Comparison of ENCODE assay signal across 17 mouse cellular contexts in the genomic region with DNA sequence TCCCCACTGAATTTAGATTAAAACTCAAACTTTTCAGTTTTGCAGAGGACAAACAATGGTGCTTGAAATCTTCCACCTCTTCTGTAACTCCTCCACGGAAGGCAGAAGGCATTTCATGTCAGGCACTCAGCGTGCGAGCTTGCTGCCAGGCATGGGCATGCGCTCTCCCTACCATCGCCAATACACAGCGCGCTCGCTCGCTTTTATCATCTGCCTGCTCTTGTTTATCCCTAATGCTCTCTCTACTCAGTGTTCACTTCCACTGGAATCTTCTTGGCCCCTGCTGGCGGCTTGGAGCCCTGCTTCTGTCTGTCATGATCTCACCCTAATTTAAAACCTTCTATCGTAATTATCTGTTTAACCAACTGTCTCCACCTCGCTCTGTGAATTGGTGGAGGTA. TPM values are rescaled to one million over a fixed set of nuclear protein-coding genes. Genes with fewer than 3 reads are reported as not detected.
DNase-seq lines count a peak whose midpoint lies in the region; ATAC-seq and TF ChIP-seq lines count a peak whose summit lies in the region.
"Had no signal": no experiment of that assay in that cellular context is flagged by ENCODE, and none has a peak within 500 bp of the region (broad histone marks: within the 10 kb centered on the region; RNA-seq: fewer than 3 reads in every experiment).

No protein-coding gene starts in this region.

- WGBS in forebrain, postnatal 0 days = 62% methylated on average over 12 of the region's 12 CpGs

- H3K4me2 ChIP-seq in forebrain, postnatal 0 days (ENCODE audit: low read depth) = peak overlapping the region; percentile 18
- H3K4me2 ChIP-seq: liver, embryonic 13.5 days had no signal

- DNase-seq in left cerebral cortex, adult 2 months (ENCODE audit: extremely low spot score in 1 of 2, low spot score in 2 of 2) = peak in 1 of 2 experiments; percentile 41
- no peak for DNase-seq in left cerebral cortex, postnatal 10 days (ENCODE audit: extremely low spot score in 1 of 2, low spot score in 2 of 2)
- DNase-seq in brain, adult 2 months (ENCODE audit: low read depth, low spot score) = peak; percentile 51
- DNase-seq in forebrain, postnatal 0 days = peak; percentile 61
- DNase-seq in lung, postnatal 36 days = peak; percentile 7
- DNase-seq in yolk sac, embryonic 10.5 days (ENCODE audit: low spot score) = no peak
- DNase-seq in adrenal gland, adult (ENCODE audit: inconsistent age in 2 of 2, low spot score in 1 of 2) = no peak
- DNase-seq: adrenal gland, postnatal 10 days; gastrocnemius, postnatal 36 days; kidney, adult 9 months; liver, embryonic 13.5 days had no signal

- H3K27me3 ChIP-seq in forebrain, postnatal 0 days (ENCODE audit: insufficient read depth, low read length) = no peaks in the 10 kb centered on the region
- H3K27me3 ChIP-seq: CH12.LX; liver, embryonic 13.5 days had no signal

- peak overlapping the region; percentile 47; the same call in 1 of the 2 replicates for H3K27ac ChIP-seq in left cerebral cortex, adult 2 months
- H3K27ac ChIP-seq in forebrain, postnatal 0 days (ENCODE audit: low read depth, low read length) = no peak overlapping the region
- H3K27ac ChIP-seq: hindbrain, postnatal 0 days; liver, embryonic 13.5 days had no signal

- peak; percentile 90 for ATAC-seq in forebrain, postnatal 0 days
- ATAC-seq: hindbrain, postnatal 0 days had no signal

- H3K9ac ChIP-seq in forebrain, postnatal 0 days = no peak overlapping the region
- H3K9ac ChIP-seq: liver, embryonic 13.5 days had no signal

- intact Hi-C loops in left cerebral cortex, adult 2 months (cut with DNase I) = no loop called here
- intact Hi-C loops in left cerebral cortex, postnatal 10 days (cut with DNase I) = no loop called here

- no peak for TF ChIP-seq CTCF in left cerebral cortex, adult 2 months (IDR thresholded peaks at IDR 0.05)
- no peak for TF ChIP-seq CTCF in forebrain, postnatal 0 days (IDR thresholded peaks at IDR 0.05; ENCODE audit: low read depth)

- H3K4me1 ChIP-seq in forebrain, postnatal 0 days (ENCODE audit: insufficient read depth) = no peaks in the 10 kb centered on the region
- H3K4me1 ChIP-seq: liver, embryonic 13.5 days had no signal

- no peaks in the 10 kb centered on the region for H3K36me3 ChIP-seq in forebrain, postnatal 0 days (ENCODE audit: insufficient read depth)
- H3K36me3 ChIP-seq: liver, embryonic 13.5 days had no signal

- peak overlapping the region; percentile 46 for H3K4me3 ChIP-seq in left cerebral cortex, adult 2 months
- 0 out of 2 replicates have a peak overlapping the region, but pooled peaks have one; percentile 1 for H3K4me3 ChIP-seq in forebrain, postnatal 0 days (ENCODE audit: low read depth, low read length)
- H3K4me3 ChIP-seq: liver, embryonic 13.5 days had no signal

- no peaks in the 10 kb centered on the region for H3K9me3 ChIP-seq in forebrain, postnatal 0 days (ENCODE audit: low read length)
- H3K9me3 ChIP-seq: liver, embryonic 13.5 days had no signal

RNA-seq across cellular contexts. Expression of gene Sostdc1, which starts 11.6 kb away (rescaled TPM):
- 1 to 10 TPM; 2.0 to 2.9 TPM for total RNA-seq in left cerebral cortex, adult 2 months (2021)
- 1 to 10 TPM; 6.6 to 7.2 TPM for total RNA-seq in left cerebral cortex, postnatal 10 days (2021)
- total RNA-seq in forebrain, postnatal 0 days (2014; rRNA removed) = 6.9 and 8.3 TPM in 2 replicates
- polyA plus RNA-seq in forebrain, postnatal 0 days (2015; fragmentation: Nextera tagmentation; extraction: Ambion mirVana) = 12.6 and 16.7 TPM in 2 replicates
- total RNA-seq: CH12.LX; neutrophil, adult 5-6 weeks had no signal

RNA-seq across cellular contexts. Expression of gene Lrrc72, which starts 49.1 kb away (rescaled TPM):
- total RNA-seq in left cerebral cortex, adult 2 months (2021) = not detected
- not detected for total RNA-seq in left cerebral cortex, postnatal 10 days (2021)
- not detected in 2 replicates for total RNA-seq in forebrain, postnatal 0 days (2014; rRNA removed)
- not detected in 2 replicates for polyA plus RNA-seq in forebrain, postnatal 0 days (2015; fragmentation: Nextera tagmentation; extraction: Ambion mirVana)
- total RNA-seq: adrenal gland, postnatal 10 days; CH12.LX; gastrocnemius, postnatal 36 days; hindbrain, postnatal 0 days; neutrophil, adult 5-6 weeks had no signal
- polyA plus RNA-seq: heart, embryonic 16.5 days; hindbrain, postnatal 0 days; liver, embryonic 13.5 days; small intestine, adult 2 months; urinary bladder, adult 2 months had no signal

Comparison
In these comparisons a context has a peak if more than half of its experiments do, and no peak if none do; other contexts are left out.
1. DNase-seq: peak in brain, adult 2 months (single experiment), forebrain, postnatal 0 days (single experiment) and lung, postnatal 36 days (single experiment); none in left cerebral cortex, postnatal 10 days (0 of 2), yolk sac, embryonic 10.5 days (single experiment) and adrenal gland, adult (0 of 2).